14 mouse cellular contexts compared by ENCODE assay signal in the genomic region with DNA sequence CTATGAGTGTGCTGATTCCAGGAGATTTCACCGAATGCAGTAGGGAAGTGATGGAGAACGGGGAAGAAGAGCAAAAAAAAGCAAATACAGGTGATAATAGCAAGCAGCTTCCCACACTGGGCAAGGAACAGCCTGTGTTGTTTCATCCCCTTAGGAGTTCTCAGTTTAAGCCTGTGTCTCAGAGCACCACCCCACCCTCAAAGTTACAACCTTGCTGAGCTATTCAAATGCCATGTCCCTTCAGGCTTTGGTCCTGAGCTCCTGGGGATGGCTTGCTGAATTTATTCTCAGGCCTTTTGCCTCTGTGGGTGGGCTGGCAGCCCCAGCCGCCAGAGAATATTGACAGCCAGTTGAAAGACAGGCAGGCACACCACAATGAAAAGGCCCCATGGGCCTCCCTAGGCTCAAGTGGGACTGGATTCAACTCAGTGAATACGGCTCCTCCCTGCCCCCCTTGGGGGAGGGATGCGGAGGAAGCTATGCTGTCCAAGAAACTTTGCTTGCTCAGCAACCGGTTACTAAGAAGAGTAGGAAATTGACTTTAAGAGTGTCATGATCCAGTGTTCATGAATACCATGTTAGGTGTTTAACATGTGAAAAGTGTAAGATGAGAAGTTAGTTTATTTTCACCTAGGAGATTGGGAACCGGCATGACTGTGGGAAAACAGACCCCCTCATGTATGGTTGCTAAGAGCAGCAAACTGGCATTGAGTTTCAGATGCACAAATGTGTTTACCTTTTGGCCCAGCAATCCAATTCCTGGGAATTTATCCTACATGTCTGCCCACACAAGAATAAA.
DNase-seq lines count a peak whose midpoint lies in the region; ATAC-seq and TF ChIP-seq lines count a peak whose summit lies in the region.
"Had no signal": no experiment of that assay in that cellular context is flagged by ENCODE, and none has a peak within 500 bp of the region (broad histone marks: within the 10 kb centered on the region; RNA-seq: fewer than 3 reads in every experiment).

No protein-coding gene starts in this region.

- no peak overlapping the region for H3K27ac ChIP-seq in lung, embryonic 14.5 days (ENCODE audit: low read depth)
- H3K27ac ChIP-seq in embryonic facial prominence, embryonic 10.5 days (replicated peaks): no peak overlapping the region
- H3K27ac ChIP-seq in hindbrain, embryonic 15.5 days (replicated peaks): no peak overlapping the region
- no peak overlapping the region for H3K27ac ChIP-seq in neural tube, embryonic 14.5 days (ENCODE audit: low read depth, low read length)
- H3K27ac ChIP-seq in left cerebral cortex, adult 2 months: no peak overlapping the region
- H3K27ac ChIP-seq: heart, embryonic 13.5 days had no signal

- DNase-seq in lung, embryonic 14.5 days: peak; percentile 21
- no peak for DNase-seq in lung, adult 2 months
- peak; percentile 35 for DNase-seq in embryonic facial prominence, embryonic 10.5 days (ENCODE audit: low spot score)
- no peak for DNase-seq in spleen, postnatal 36 days (ENCODE audit: low spot score in 2 of 2)
- DNase-seq in adrenal gland, postnatal 25 days: no peak
- DNase-seq in left cerebral cortex, adult 2 months (ENCODE audit: extremely low spot score in 1 of 2, low spot score in 2 of 2): no peak
- DNase-seq: liver; thymus, postnatal 25 days had no signal

- WGBS in lung, embryonic 14.5 days: 29% methylated on average over 7 of the region's 7 CpGs
- WGBS in lung, adult 2 months: 63% methylated on average over 7 of the region's 7 CpGs
- 21% methylated on average over 7 of the region's 7 CpGs for WGBS in embryonic facial prominence, embryonic 10.5 days
- WGBS in hindbrain, embryonic 15.5 days: 36% methylated on average over 7 of the region's 7 CpGs
- WGBS in neural tube, embryonic 14.5 days: 26% methylated on average over 7 of the region's 7 CpGs

- intact Hi-C loops in left cerebral cortex, adult 2 months (cut with DNase I): no loop called here

- H3K9me3 ChIP-seq in lung, embryonic 14.5 days (ENCODE audit: low read depth, low read length): no peaks in the 10 kb centered on the region
- no peaks in the 10 kb centered on the region for H3K9me3 ChIP-seq in embryonic facial prominence, embryonic 10.5 days
- H3K9me3 ChIP-seq in hindbrain, embryonic 15.5 days: no peaks in the 10 kb centered on the region
- no peaks in the 10 kb centered on the region for H3K9me3 ChIP-seq in neural tube, embryonic 14.5 days (ENCODE audit: control insufficient read depth, low read length)
- H3K9me3 ChIP-seq: G1E; heart, embryonic 13.5 days had no signal

- H3K9ac ChIP-seq in lung, embryonic 14.5 days: no peak overlapping the region
- H3K9ac ChIP-seq in hindbrain, embryonic 15.5 days: no peak overlapping the region
- H3K9ac ChIP-seq in neural tube, embryonic 14.5 days (replicated peaks; ENCODE audit: low read depth, low read length): no peak overlapping the region
- H3K9ac ChIP-seq: heart, embryonic 13.5 days had no signal

- H3K4me1 ChIP-seq in lung, embryonic 14.5 days (ENCODE audit: insufficient read depth): no peaks in the 10 kb centered on the region
- H3K4me1 ChIP-seq in lung, adult 2 months (ENCODE audit: control insufficient read depth, insufficient read depth, low read length): no peaks in the 10 kb centered on the region
- H3K4me1 ChIP-seq in embryonic facial prominence, embryonic 10.5 days: no peaks in the 10 kb centered on the region
- H3K4me1 ChIP-seq in hindbrain, embryonic 15.5 days (replicated peaks): no peaks in the 10 kb centered on the region
- H3K4me1 ChIP-seq in neural tube, embryonic 14.5 days (ENCODE audit: control insufficient read depth, insufficient read depth, low read length): no peaks in the 10 kb centered on the region
- H3K4me1 ChIP-seq: heart, embryonic 13.5 days had no signal

- H3K4me2 ChIP-seq in lung, embryonic 14.5 days: no peak overlapping the region
- no peak overlapping the region for H3K4me2 ChIP-seq in hindbrain, embryonic 15.5 days
- H3K4me2 ChIP-seq in neural tube, embryonic 14.5 days (ENCODE audit: low read depth, low read length): no peak overlapping the region
- H3K4me2 ChIP-seq: heart, embryonic 13.5 days had no signal

- H3K27me3 ChIP-seq in lung, embryonic 14.5 days (ENCODE audit: insufficient read depth, low read length): no peaks in the 10 kb centered on the region
- peaks cover 91% of the 10 kb centered on the region for H3K27me3 ChIP-seq in embryonic facial prominence, embryonic 10.5 days (replicated peaks; ENCODE audit: low read depth, poor library complexity, severe bottlenecking)
- 0 out of 2 replicates have a peak, but pooled peaks cover 8% of the 10 kb centered on the region for H3K27me3 ChIP-seq in hindbrain, embryonic 15.5 days
- no peaks in the 10 kb centered on the region; the same call in 1 of the 2 replicates for H3K27me3 ChIP-seq in neural tube, embryonic 14.5 days (ENCODE audit: control insufficient read depth, insufficient read depth, low read length)

- ATAC-seq in lung, embryonic 14.5 days (ENCODE audit: insufficient read depth): peak; percentile 47; the same call in 1 of the 2 replicates
- peak; percentile 74 for ATAC-seq in hindbrain, embryonic 15.5 days (ENCODE audit: low FRiP score, low read depth)
- peak; percentile 78; the same call in 1 of the 2 replicates for ATAC-seq in neural tube, embryonic 14.5 days (ENCODE audit: low read depth)

- H3K36me3 ChIP-seq in lung, embryonic 14.5 days (ENCODE audit: insufficient read depth): no peaks in the 10 kb centered on the region
- no peaks in the 10 kb centered on the region for H3K36me3 ChIP-seq in embryonic facial prominence, embryonic 10.5 days (replicated peaks)
- no peaks in the 10 kb centered on the region for H3K36me3 ChIP-seq in hindbrain, embryonic 15.5 days
- no peaks in the 10 kb centered on the region for H3K36me3 ChIP-seq in neural tube, embryonic 14.5 days (ENCODE audit: control insufficient read depth, insufficient read depth, low read length)
- H3K36me3 ChIP-seq: G1E; heart, embryonic 13.5 days had no signal

- no peak for TF ChIP-seq CTCF in lung, embryonic 14.5 days (IDR thresholded peaks at IDR 0.05; ENCODE audit: low read depth)
- no peak for TF ChIP-seq CTCF in lung, adult 2 months (IDR thresholded peaks at IDR 0.05; ENCODE audit: insufficient read depth, low read length)
- TF ChIP-seq CTCF in left cerebral cortex, adult 2 months (IDR thresholded peaks at IDR 0.05): no peak

- TF ChIP-seq POLR2A in lung, adult 2 months (IDR thresholded peaks at IDR 0.05; ENCODE audit: borderline replicate concordance, extremely low read depth, low read depth, low read length): no peak

- H3K4me3 ChIP-seq in lung, embryonic 14.5 days (ENCODE audit: low read depth, low read length): no peak overlapping the region
- no peak overlapping the region for H3K4me3 ChIP-seq in lung, adult 2 months (replicated peaks; ENCODE audit: extremely low read depth, low read depth, low read length)
- no peak overlapping the region for H3K4me3 ChIP-seq in embryonic facial prominence, embryonic 10.5 days
- no peak overlapping the region for H3K4me3 ChIP-seq in hindbrain, embryonic 15.5 days
- H3K4me3 ChIP-seq in neural tube, embryonic 14.5 days (ENCODE audit: low read depth, low read length): no peak overlapping the region
- H3K4me3 ChIP-seq in left cerebral cortex, adult 2 months: no peak overlapping the region
- H3K4me3 ChIP-seq: erythroblast, embryonic 14.5 days; heart, embryonic 13.5 days; myocyte had no signal

Comparison
In these comparisons a context has a peak if more than half of its experiments do, and no peak if none do; other contexts are left out.
1. DNase-seq: peak in lung, embryonic 14.5 days (single experiment) and embryonic facial prominence, embryonic 10.5 days (single experiment); none in lung, adult 2 months (single experiment), spleen, postnatal 36 days (0 of 2), adrenal gland, postnatal 25 days (single experiment) and left cerebral cortex, adult 2 months (0 of 2).
2. Peak in every context shown above with its lines, with median percentiles within 50 percentile points of each other: ATAC-seq.